Mouse (Mus musculus) cortical plate, adult 2 months (tissue): ENCODE results near the gene Cacna1s. TPM values are rescaled to one million over a fixed set of nuclear protein-coding genes. Genes with fewer than 3 reads are reported as not detected.

ENCODE experiments used
- H3K27ac ChIP-seq: fragments of 200-500 bp; 2 replicates; pipeline ENCODE4 v1.5.1; 2012; ENCODE audit warnings: low read length, control low read depth, inconsistent platforms; ENCODE audit not compliant: insufficient read depth
- H3K4me1 ChIP-seq: fragments of 200-500 bp; 2 replicates; pipeline ENCODE4 v1.6.1; 2011; ENCODE audit warnings: low read length; ENCODE audit not compliant: control insufficient read depth, insufficient read depth
- H3K4me3 ChIP-seq: fragments of 200-500 bp; 2 replicates; pipeline ENCODE4 v1.5.1; 2011; ENCODE audit warnings: mild to moderate bottlenecking, low read length, control low read depth; ENCODE audit not compliant: insufficient read depth
- CTCF ChIP-seq: fragments of 200-500 bp; IDR thresholded peaks from 2 replicates; pipeline ENCODE4 v1.5.1; 2011; ENCODE audit warnings: mild to moderate bottlenecking, control low read depth, low read length; ENCODE audit not compliant: insufficient read depth; ENCODE audit errors: extremely low read depth
- POLR2A ChIP-seq: fragments of 200-500 bp; IDR thresholded peaks from 2 replicates; pipeline ENCODE4 v1.6.1; 2011; ENCODE audit warnings: mild to moderate bottlenecking, low read length, control low read depth; ENCODE audit not compliant: insufficient read depth; ENCODE audit errors: extremely low read depth
- polyA plus RNA-seq: library from polyadenylated mRNA; depleted of rRNA; stranded (reverse); fragments of >200 nt; gene quantifications from 2 replicates; pipeline ENCODE4 v1.2.3, GENCODE M21; 2012

Cacna1s gene
- polyA plus RNA-seq, 1 experiment: 0.98 TPM

DNA sequence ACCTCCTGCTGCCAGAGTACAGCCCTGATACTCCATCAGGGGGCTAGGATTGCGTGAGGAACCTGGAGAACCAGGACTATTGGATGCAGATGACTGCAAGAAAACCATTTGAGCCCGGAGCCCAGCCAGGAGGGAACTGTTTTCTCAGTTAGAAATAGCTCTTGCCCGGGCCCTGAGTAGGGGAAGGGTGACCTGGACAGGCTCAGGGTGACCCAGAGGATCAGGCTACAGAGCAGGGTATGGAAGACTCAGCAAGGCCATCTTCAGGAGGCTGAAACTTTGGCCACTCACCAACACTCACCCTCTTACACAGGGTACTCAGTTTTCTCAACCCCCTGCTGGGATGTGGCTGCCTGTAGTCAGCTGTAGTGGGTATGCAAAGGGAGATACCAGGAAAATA lies 15.0 kb downstream of the Cacna1s start:
- Histone ChIP-seq H3K27ac (no peak overlapping the region), H3K4me3 (no peak overlapping the region)
- TF ChIP-seq CTCF (no peak), POLR2A (no peak)

DNA sequence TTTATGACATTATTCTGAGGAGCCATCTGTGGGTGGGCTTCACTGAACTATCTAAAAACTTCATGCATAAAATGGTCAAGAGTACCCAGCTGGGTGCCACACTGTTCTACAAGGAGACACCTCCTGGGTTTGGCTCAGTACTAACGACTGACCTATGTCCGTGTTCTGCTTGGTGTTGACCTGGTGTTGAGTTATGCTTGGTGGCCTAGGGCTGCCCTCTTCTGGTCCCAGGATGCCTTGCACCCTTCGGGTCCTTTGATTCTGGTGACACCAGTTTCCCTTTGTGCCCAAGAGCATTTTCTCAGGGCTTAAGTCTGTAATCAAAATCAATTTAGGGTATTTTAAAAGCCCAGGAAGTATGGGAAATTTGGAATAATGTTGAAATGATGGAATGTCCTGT lies 23.5 kb downstream of the Cacna1s start:
- Histone ChIP-seq H3K4me1 (no peaks in the 10 kb centered on the region), H3K4me3 (no peak overlapping the region), H3K27ac (no peak overlapping the region)
- peak; percentile 93 for TF ChIP-seq CTCF
- TF ChIP-seq POLR2A: no peak

More for the DNA sequence above, 15.0 kb downstream of the Cacna1s start:
- peaks cover 6% of the 10 kb centered on the region for H3K4me1 ChIP-seq

DNA sequence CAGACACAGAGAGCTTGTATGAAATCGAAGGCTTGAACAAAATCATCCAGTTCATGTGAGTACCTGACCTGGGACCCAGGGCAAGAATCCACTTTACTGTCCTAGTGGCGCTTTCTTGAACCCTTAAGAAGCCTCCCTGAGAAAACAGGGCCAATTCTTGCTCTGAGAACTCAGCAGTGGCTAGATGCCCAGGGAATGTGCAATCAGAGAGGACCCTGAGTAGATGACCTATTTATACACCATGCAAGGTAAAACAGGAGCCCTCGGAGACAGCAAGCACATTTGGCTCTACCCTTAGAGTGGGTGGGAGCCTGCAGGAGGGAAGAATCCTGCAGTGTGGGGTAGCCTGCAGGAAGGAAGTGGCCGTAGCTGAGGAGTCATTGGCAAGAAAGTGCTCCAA lies 25.1 kb downstream of the Cacna1s start:
- Histone ChIP-seq H3K4me3 (no peak overlapping the region), H3K4me1 (no peaks in the 10 kb centered on the region), H3K27ac (no peak overlapping the region)
- TF ChIP-seq POLR2A (no peak), CTCF (no peak)

DNA sequence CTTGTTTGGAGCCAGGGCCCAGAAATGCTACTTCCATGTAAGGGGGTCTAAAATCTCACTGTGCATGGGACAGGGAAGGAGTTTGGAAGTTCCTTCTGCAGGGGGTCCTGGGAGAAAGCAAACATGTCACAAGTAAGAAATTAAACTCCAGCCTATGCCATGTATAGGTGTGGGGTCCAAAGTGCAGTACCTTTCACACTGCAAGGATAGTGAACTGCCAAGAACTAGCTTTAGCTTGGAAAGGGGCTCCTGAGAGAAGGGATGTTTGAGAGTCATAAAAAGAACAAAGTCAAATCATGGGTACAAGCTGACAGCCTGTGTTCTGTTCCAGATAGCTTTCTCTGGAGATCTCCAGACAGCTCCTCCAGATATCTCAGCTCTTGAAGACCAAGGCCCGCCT lies 28.6 kb downstream of the Cacna1s start:
- Histone ChIP-seq H3K4me3 (no peak overlapping the region), H3K27ac (no peak overlapping the region), H3K4me1 (no peaks in the 10 kb centered on the region)
- TF ChIP-seq POLR2A (no peak), CTCF (no peak)

DNA sequence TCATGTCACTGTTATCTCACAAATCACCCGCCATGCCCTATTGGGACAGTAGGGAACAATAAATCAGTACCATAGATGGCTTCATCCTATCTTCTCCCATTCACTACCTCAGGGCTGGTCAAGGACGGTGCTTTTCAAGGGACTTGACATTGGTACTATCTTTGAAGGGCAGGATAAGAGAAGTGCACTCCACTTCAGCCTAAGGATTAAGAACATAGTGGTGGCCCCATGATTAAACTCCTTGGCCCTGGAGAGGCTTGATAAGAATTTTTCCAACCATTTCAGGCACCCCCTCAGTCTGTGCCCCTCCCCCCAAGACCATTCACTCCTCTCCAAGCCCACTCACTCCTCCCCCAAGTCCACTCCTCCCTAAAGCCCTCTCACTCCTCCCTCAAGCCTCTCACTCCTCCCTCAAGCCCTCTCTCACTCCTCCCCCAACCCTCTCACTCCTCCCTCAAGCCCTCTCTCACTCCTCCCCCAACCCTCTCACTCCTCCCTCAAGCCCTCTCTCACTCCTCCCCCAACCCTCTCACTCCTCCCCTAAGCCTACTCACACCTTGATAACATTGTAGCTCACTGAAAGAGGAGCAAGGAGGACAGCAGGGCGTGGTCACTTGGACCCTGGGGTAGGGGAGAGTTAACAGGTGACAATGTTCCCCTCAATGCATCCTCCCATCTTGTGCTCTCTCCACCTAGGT lies 33.6 kb downstream of the Cacna1s start:
- Histone ChIP-seq H3K4me1 (no peaks in the 10 kb centered on the region), H3K4me3 (no peak overlapping the region), H3K27ac (no peak overlapping the region)
- TF ChIP-seq POLR2A (no peak), CTCF (no peak)

- no peaks in the 10 kb centered on the region for H3K4me1 ChIP-seq
- H3K27ac ChIP-seq: no peak overlapping the region
- no peak for TF ChIP-seq POLR2A
- TF ChIP-seq CTCF: no peak
- no peak overlapping the region for H3K4me3 ChIP-seq
Measured at GRCm38 (mm10) chr1:136089368-136090165, 37.0 kb downstream of the Cacna1s start.

DNA sequence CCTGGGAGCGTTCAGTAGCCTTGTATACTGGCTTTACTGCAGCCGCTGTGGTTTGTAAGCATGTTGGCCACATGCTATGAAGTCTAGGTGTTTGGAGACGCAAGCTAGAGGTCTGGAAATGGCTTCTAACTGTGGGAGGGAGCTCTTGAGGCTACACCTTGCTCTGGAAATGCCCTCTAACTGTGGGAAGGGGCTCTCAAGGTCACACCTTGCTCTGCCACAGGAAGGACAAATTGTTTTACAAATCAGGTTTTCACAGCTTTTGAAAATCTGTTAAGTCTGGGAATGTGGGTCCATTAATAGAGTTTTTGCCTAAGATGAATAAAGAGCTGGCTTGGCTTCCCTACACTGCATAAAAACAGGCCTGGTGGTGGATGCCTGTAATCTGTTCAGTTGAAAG lies 41.2 kb downstream of the Cacna1s start:
- Histone ChIP-seq H3K4me3 (no peak overlapping the region), H3K27ac (no peak overlapping the region), H3K4me1 (no peaks in the 10 kb centered on the region)
- TF ChIP-seq CTCF (no peak), POLR2A (no peak)

- TF ChIP-seq POLR2A: no peak
- TF ChIP-seq CTCF: no peak
- no peak overlapping the region for H3K4me3 ChIP-seq
- H3K27ac ChIP-seq: no peak overlapping the region
- no peaks in the 10 kb centered on the region for H3K4me1 ChIP-seq
Measured at GRCm38 (mm10) chr1:136094807-136095206, 42.3 kb downstream of the Cacna1s start.

GRCm38 (mm10) chr1:136102094-136102493 lies 49.5 kb downstream of the Cacna1s start:
- no peaks in the 10 kb centered on the region for H3K4me1 ChIP-seq
- no peak overlapping the region for H3K4me3 ChIP-seq
- TF ChIP-seq POLR2A: no peak
- TF ChIP-seq CTCF: no peak
- no peak overlapping the region for H3K27ac ChIP-seq

DNA sequence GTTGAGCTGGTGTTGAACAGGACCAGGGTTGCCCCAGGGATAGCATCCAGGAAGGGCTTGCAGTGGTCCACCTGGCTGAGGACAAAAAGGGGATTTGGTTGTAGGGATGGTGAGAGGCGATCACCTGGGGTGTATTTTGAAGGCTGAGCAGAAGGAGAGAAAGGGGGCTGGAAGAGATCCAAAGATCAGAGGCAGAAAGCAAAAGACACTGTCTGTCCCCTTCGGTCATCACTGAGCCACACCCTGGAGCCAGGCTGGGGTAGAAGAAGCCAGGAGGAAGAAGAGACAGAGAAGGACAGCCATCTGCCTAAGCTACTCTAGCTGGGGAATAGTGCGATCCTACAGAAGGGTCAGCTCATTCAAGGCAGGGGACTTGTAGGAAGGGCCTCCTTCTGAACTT lies 50.0 kb downstream of the Cacna1s start:
- TF ChIP-seq CTCF (no peak), POLR2A (no peak)
- no peak overlapping the region for H3K27ac ChIP-seq

More for the DNA sequence above, 50.0 kb downstream of the Cacna1s start:
- H3K4me3 ChIP-seq: no peak overlapping the region
- no peaks in the 10 kb centered on the region for H3K4me1 ChIP-seq
